ENCODE assay signal across 17 mouse cellular contexts in genomic region chr16:17151874-17152273, GRCm38 (mm10). TPM values are rescaled to one million over a fixed set of nuclear protein-coding genes. Genes with fewer than 3 reads are reported as not detected.
"Had no signal": no experiment of that assay in that cellular context is flagged by ENCODE, and none has a peak within 500 bp of the region (broad histone marks: within the 10 kb centered on the region; RNA-seq: fewer than 3 reads in every experiment).

No protein-coding gene starts in this region.

- H3K9ac ChIP-seq: kidney, embryonic 15.5 days; liver, embryonic 13.5 days; midbrain, embryonic 12.5 days; midbrain, embryonic 15.5 days had no signal

- H3K27me3 ChIP-seq: liver, embryonic 13.5 days; midbrain, embryonic 15.5 days had no signal

- H3K4me2 ChIP-seq: kidney, embryonic 15.5 days; liver, embryonic 13.5 days; midbrain, embryonic 12.5 days; midbrain, embryonic 15.5 days had no signal

- DNase-seq: kidney, adult 11 months; kidney, adult 8-10 months; kidney, postnatal 10 days; kidney, postnatal 36 days; layer of hippocampus, postnatal 36 days; liver, embryonic 13.5 days; lung, adult 2 months; lung, postnatal 14 days; thymus, adult 2 months; thymus, postnatal 14 days had no signal

- H3K4me3 ChIP-seq: kidney, embryonic 15.5 days; left cerebral cortex, adult 2 months; liver, embryonic 13.5 days; midbrain, embryonic 12.5 days; midbrain, embryonic 15.5 days had no signal

- H3K27ac ChIP-seq: kidney, embryonic 15.5 days; left cerebral cortex, adult 2 months; liver, embryonic 13.5 days; macrophage; midbrain, embryonic 12.5 days; midbrain, embryonic 15.5 days had no signal

- ATAC-seq: midbrain, embryonic 15.5 days had no signal

- H3K9me3 ChIP-seq: kidney, embryonic 15.5 days; liver, embryonic 13.5 days; midbrain, embryonic 12.5 days; midbrain, embryonic 15.5 days had no signal

RNA-seq across cellular contexts. Expression of gene Ccdc116, which starts 4.8 kb away (rescaled TPM):
- total RNA-seq: liver, adult 2 months; monocyte, adult 5-6 weeks had no signal

RNA-seq across cellular contexts. Expression of gene 2610318N02Rik, which starts 26.9 kb away (rescaled TPM):
- total RNA-seq: liver, adult 2 months had no signal
